Mouse (Mus musculus): ENCODE data around the gene Cybb.

DNA sequence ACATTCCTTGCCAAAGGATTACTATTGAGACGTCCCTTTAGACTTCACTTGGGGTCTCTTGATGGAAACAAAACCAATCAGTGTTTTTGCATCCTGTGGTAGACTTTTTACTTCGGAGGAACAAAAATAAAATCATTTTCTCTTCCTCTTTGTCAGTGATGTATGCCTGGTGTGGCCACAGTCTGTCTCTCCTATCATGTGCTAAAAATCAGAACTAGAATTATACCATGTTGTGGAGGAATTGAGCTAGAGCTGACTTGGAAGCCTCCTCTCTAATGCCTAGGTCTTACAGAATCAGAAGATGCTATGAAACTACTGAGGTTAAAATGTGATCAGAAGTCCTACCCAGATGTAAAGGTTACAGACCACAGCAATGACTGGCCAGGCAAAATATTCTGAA lies 13.8 kb downstream of the Cybb start:
- no peak for TF ChIP-seq CTCF (IDR thresholded peaks at IDR 0.05; ENCODE audit: low read depth)
- no peak for TF ChIP-seq EP300 (IDR thresholded peaks at IDR 0.05; ENCODE audit: low read depth)
